Mouse (Mus musculus) kidney, postnatal 14 days (tissue): Measurements from ENCODE around the gene Peli2.

Experiments used
- DNase-seq: peaks from one replicate; pipeline ENCODE4 v3.0.0; 2022; ENCODE audit warnings: mixed read lengths

The Peli2 gene

DNA sequence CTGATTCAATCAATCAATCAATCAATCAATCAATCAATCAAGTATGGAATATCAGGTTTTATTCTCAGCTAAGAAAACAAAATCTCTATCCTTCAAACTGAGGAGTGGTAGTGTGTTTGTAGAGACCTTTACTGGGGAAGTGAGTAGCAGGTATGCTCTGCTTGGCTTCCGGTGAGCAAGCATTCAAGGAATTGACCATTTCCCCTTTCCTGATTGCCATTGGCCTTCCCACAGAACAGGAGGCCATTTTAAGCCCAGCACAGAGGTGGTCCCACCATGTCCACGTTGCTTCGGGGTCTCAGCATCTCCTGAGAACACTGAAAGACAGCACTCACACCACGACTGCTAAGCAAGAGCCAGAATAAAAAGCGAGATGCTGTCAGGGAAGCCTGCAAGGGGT is 174.8 kb downstream of the Peli2 start:
- no peak for DNase-seq

DNA sequence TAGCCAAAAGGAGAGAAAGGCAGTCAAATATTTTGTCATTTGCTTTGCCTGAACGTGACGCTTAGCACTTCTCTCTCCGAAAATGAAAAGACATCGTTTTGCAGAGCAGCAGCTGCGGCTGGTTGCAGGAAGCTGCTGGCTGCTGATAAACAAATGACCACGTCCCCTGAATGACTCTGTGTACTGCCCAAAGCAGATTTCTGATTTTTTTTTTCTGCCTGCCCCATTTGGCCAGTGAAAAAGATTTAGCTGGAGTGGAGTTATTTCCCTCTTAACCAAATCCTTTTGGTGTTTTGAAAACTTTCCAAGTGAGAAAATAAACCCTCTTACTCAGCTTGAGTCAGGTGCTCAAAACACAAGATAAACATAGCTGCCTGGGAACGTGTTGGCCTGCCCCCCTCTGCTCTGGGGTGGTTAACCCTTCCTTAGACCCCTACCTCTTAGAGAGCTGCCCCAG is 175.2 kb downstream of the Peli2 start:
- no peak for DNase-seq

DNA sequence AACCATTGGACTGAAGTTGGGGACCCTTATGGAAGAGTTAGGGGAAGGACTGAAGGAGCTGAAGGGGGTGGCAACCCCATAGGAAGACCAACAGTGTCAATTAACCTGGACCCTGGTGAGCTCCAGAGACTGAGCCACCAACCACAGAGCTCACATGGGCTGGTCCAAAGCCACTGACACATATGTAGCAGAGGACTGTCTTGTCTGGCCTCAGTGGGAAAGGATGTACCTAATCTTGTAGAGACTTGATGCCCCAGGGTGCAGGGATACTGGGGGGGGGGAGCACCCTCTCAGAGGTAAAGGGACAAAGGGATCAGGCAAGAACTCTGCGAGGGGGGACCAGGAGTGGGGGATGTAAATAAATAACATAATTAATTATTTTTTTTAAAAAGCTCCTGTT is 176.2 kb downstream of the Peli2 start:
- DNase-seq: no peak

DNA sequence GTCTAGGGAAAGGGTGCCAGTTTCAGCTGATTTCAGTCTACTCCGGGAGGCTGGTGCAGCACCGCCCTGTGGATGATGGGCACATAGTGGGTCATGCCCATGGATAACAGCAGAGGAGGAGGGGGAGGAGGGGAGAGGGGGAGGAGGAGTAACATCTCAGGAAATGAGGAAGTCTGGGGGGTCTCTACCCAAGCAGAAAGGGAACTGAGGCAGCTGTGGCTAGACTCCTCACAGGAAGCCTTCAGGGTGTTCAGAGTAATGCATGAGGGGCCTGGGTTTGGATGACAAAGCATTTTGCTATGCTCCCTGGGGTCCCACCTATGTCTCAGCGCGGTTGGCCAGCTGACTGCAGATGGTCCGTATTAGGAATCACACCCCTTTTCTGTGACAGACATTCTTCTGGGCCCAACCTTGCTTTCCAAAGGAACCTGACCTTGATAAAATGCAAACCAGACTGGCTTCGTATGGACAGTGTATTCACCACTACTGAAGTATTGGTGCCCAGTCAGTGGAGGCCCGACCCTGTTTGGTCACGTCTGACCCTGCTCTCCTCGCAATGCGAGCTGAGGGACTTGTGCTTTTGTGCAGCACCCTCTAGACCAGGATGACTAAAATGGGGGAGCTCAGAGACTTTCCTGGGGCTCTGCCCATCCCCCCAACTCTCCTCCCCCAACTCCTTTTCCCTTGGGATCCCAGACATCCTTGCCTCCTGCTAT is 182.0 kb downstream of the Peli2 start:
- DNase-seq: no peak

DNA sequence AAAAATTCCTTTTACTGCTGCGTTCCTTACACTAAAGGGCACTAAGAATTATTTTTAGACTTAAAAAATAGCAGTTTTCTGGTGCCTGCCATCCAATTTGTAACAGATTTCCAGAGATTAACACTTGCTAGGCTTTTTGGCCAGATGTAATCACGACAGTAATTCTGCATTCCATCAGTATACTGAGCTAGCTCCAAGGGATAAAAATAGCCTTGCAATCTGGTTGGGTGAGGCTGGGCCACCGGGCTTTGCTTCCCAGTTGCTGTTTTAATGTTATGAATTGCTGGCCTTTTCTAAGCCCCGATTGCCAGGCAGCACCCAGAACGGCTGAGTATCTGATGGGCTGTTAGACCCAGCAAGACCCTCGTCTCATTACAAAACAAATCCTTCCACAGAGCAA is 182.6 kb downstream of the Peli2 start:
- no peak for DNase-seq

DNA sequence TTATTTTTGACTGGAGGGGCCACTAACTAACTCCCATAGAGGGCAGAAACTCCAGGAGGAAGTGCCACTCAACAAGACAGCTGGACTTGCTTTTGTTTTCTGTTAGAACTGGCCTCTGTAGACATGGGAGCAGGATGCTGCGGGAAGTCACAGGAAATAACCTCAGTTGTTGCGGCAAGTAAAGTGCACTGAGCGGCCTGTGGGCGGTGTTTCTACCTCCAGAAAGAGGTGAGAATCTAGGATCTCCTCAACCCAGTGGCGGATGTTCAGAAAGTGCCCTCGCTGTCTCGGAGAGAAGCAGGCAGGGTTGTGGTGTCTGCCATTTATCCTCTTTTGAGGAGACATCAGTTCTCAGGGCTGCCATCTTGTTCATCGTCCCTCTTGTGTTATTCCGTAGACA is 183.2 kb downstream of the Peli2 start:
- no peak for DNase-seq

GRCm38 (mm10) chr14:48313234-48313633 is 192.6 kb downstream of the Peli2 start:
- no peak for DNase-seq

GRCm38 (mm10) chr14:48316396-48316795 is 195.8 kb downstream of the Peli2 start:
- no peak for DNase-seq

DNA sequence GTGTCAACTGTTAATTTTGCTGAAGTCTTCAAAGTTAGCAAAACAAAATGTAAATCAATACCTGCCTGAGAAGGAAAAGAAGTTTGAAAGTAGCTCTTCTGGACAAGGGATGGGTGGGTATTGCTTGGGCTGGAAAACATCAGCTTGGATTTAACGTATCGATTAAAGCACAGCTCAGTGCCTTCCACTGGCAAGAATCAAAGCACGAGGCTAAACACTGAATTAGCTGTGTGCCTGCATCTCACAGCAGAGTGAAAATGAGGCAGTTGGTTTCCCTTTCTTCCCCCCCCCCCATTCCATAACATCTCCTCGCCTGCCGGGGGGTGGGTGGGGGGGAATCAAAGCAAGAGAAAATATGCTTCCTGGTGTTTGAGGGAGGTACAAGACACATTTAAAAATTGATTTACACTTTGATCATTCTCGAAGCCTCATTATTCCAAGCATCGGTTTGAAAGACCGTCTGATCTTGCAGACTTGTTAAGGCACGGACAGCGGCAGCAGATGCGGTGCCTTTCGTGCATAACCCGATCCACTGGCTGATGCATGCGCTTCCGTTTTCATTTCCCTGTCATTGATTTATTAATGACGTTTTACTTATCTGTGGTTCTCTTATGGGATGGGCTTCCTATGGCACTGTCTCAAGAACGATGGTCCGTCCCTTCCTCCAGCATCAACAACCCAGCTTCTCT is 203.3 kb downstream of the Peli2 start:
- DNase-seq: no peak

DNA sequence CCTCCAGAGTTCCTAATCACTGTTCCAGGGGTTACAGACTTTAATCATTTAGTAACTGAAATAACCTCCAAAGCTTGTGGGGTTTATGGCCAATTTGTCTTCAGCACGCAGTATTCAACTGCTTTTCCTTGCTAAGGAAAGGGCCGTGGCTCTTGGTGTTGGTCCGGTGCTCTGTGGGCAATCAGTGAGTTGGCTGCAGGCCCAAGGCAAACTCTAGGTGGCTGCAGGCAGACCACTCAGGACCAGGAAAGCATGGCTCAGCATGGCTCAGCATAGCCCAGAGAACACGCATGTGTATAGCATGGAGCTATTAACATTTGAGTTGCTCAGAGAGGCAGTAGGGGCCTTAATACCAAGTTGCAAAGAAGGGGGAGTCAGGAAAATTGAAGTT is 203.8 kb downstream of the Peli2 start:
- no peak for DNase-seq

DNA sequence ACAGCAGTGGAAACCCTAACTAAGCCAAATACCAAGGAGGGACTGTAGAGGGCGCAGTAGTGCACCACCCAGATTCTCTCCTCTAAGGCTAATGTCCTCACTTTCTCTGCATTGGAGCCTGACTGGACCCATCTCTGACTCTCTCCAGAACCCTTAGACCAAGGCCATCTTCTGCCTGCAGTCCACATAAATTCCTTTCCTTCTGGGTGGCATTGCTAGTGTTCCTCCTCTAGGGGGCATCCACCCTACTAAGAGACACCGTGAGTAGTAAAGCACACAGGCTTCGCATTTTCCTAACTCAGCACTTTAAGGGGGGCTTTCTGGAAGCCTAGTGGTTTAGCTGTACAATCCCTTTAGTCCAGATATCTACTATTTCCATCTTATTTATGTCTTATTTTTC is 207.1 kb downstream of the Peli2 start:
- no peak for DNase-seq

GRCm38 (mm10) chr14:48329716-48330365 is 209.2 kb downstream of the Peli2 start:
- DNase-seq: no peak
